ENCODE assay signal across 7 mouse cellular contexts in the genomic region with DNA sequence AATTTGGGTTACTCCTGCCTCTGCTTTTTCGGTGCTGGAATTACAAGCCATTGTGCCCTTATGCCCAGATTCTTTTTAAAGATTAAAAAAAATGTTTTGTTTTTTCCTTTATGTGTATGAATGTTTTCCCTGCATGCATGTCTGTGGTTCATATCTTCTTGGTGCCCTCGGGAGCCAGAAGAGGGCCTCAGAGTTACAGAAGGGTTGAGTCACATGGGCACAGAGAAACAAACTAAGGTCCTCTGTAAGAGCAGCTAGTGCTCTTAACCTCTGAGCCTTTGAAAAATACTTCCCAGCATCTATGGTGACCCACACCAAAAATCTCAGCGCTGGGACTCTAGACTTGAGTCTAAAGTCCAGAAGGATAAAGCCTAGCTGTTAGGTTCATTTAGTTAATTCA. TPM values are rescaled to one million over a fixed set of nuclear protein-coding genes. Genes with fewer than 3 reads are reported as not detected.
A peak's percentile ranks its signal among the peaks of the same experiment; 100 is the strongest.
DNase-seq lines count a peak whose midpoint lies in the region; ATAC-seq and TF ChIP-seq lines count a peak whose summit lies in the region.

No protein-coding gene starts in this region.

- H3ac ChIP-seq in C2C12 (ENCODE audit: control insufficient read depth, insufficient read length, low read depth), result no peak overlapping the region

- H3K9ac ChIP-seq in CH12.LX (ENCODE audit: insufficient read depth, low read depth), result peak overlapping the region; percentile 69
- H3K9ac ChIP-seq in kidney, embryonic 15.5 days, result peak overlapping the region; percentile 70

- H3K4me2 ChIP-seq in CH12.LX (ENCODE audit: insufficient read depth, low read depth, poor library complexity, severe bottlenecking), result peak overlapping the region; percentile 10
- peak overlapping the region; percentile 68 for H3K4me2 ChIP-seq in kidney, embryonic 15.5 days

- H3K27ac ChIP-seq in CH12.LX (ENCODE audit: insufficient read depth, low read depth), result no peak overlapping the region
- H3K27ac ChIP-seq in heart, embryonic 10.5 days, result peak overlapping the region; percentile 92
- peak overlapping the region; percentile 92 for H3K27ac ChIP-seq in kidney, embryonic 15.5 days

- peaks cover 19% of the 10 kb centered on the region for H3K36me3 ChIP-seq in C2C12 (ENCODE audit: control insufficient read depth, insufficient read depth)
- peaks cover 14 to 18% of the 10 kb centered on the region in 2 experiments for H3K36me3 ChIP-seq in CH12.LX (replicated peaks in 1 of 2; ENCODE audit: control insufficient read depth in 1 of 2, insufficient read depth in 1 of 2, low read length in 1 of 2)
- peaks cover 30% of the 10 kb centered on the region for H3K36me3 ChIP-seq in heart, embryonic 10.5 days
- peaks cover 29% of the 10 kb centered on the region for H3K36me3 ChIP-seq in kidney, embryonic 15.5 days

- H3K27me3 ChIP-seq in C2C12 (ENCODE audit: control insufficient read depth, insufficient read depth, insufficient read length), result no peaks in the 10 kb centered on the region
- H3K27me3 ChIP-seq in CH12.LX (replicated peaks), result no peaks in the 10 kb centered on the region
- H3K27me3 ChIP-seq in heart, embryonic 10.5 days (ENCODE audit: insufficient read depth, poor library complexity, severe bottlenecking), result no peaks in the 10 kb centered on the region
- no peaks in the 10 kb centered on the region for H3K27me3 ChIP-seq in kidney, embryonic 15.5 days

- 9% methylated on average over 3 of the region's 3 CpGs for WGBS in heart, embryonic 10.5 days
- 11% methylated on average over 3 of the region's 3 CpGs for WGBS in kidney, embryonic 15.5 days

- H3K4me3 ChIP-seq in C2C12 (ENCODE audit: insufficient read depth, poor library complexity, severe bottlenecking), result peak overlapping the region; percentile 49
- peak overlapping the region; percentile 63 to 70 (median 70) for H3K4me3 ChIP-seq in CH12.LX (replicated peaks in 1 of 3; ENCODE audit: low read depth in 2 of 3, low read length in 2 of 3, poor library complexity in 1 of 3)
- H3K4me3 ChIP-seq in heart, embryonic 10.5 days, result peak overlapping the region; percentile 80
- H3K4me3 ChIP-seq in kidney, embryonic 15.5 days (replicated peaks), result peak overlapping the region; percentile 73

- no peak for TF ChIP-seq CTCF in C2C12 (IDR thresholded peaks at IDR 0.05; ENCODE audit: control insufficient read depth, insufficient read depth, insufficient read length)
- peak in 1 of 2 experiments; percentile 71; a peak in 2 of 4 replicates for TF ChIP-seq CTCF in CH12.LX (conservative IDR thresholded peaks at IDR 0.05 in 1 of 2, IDR thresholded peaks at IDR 0.05 in 1 of 2; ENCODE audit: low read depth in 2 of 2, low read length in 2 of 2)

- peaks cover 4 to 24% of the 10 kb centered on the region in 2 experiments; a peak in 3 of 4 replicates for H3K4me1 ChIP-seq in CH12.LX (ENCODE audit: control insufficient read depth in 1 of 2, insufficient read depth in 2 of 2)
- H3K4me1 ChIP-seq in heart, embryonic 10.5 days, result peaks cover 5% of the 10 kb centered on the region; the same call in 1 of the 2 replicates
- H3K4me1 ChIP-seq in kidney, embryonic 15.5 days, result peaks cover 15% of the 10 kb centered on the region

- peak; percentile 48 for TF ChIP-seq RAD21 in CH12.LX (IDR thresholded peaks at IDR 0.05; ENCODE audit: low read depth, low read length)

- no peak for TF ChIP-seq POLR2A in CH12.LX (IDR thresholded peaks at IDR 0.05; ENCODE audit: low read depth, low read length)

- H3K79me3 ChIP-seq in C2C12 (ENCODE audit: low read depth), result peaks cover 4% of the 10 kb centered on the region

- dilution Hi-C loops in CH12.LX (cut with MboI; ENCODE audit: extremely low pct_ligation_motif_present, extremely low pct_unique_long_range_greater_than_20kb, low sequenced_read_pairs), result no loop called here

- DNase-seq in CH12.LX (ENCODE audit: extremely low read depth), result peak; percentile 74
- DNase-seq in cerebellum, postnatal 14 days, result peak; percentile 50 to 51
- no peak for DNase-seq in heart, embryonic 10.5 days (ENCODE audit: low spot score)
- DNase-seq in lung, postnatal 14 days, result peak; percentile 40
- DNase-seq in skeletal muscle tissue, adult 2 months (ENCODE audit: low read depth, low spot score), result peak; percentile 20

- peaks cover 5% of the 10 kb centered on the region for H3K9me3 ChIP-seq in CH12.LX (replicated peaks; ENCODE audit: low read length)
- no peaks in the 10 kb centered on the region for H3K9me3 ChIP-seq in heart, embryonic 10.5 days
- H3K9me3 ChIP-seq in kidney, embryonic 15.5 days (replicated peaks), result peaks cover 4% of the 10 kb centered on the region; the same call in 1 of the 2 replicates

- TF ChIP-seq EP300 in CH12.LX (IDR thresholded peaks at IDR 0.05; ENCODE audit: low read length), result no peak

- no peak; the same call in 1 of the 2 replicates for ATAC-seq in kidney, embryonic 15.5 days (replicated peaks; ENCODE audit: low FRiP score)

- in situ Hi-C loops in CH12.LX (cut with MboI; ENCODE audit: low pct_ligation_motif_present, low pct_unique_long_range_greater_than_20kb, low sequenced_read_pairs), result no loop called here

- peaks cover 20% of the 10 kb centered on the region for H3K79me2 ChIP-seq in C2C12 (ENCODE audit: control insufficient read depth, insufficient read depth)
- H3K79me2 ChIP-seq in CH12.LX (replicated peaks; ENCODE audit: control insufficient read depth, extremely low read depth, insufficient read depth, poor library complexity, severe bottlenecking), result peaks cover 6% of the 10 kb centered on the region

TF ChIP-seq in C2C12, 6 proteins besides CTCF, POLR2A, EP300 and RAD21:
- no peak for TF ChIP-seq FOSL1 (IDR thresholded peaks at IDR 0.05; ENCODE audit: insufficient read depth, low read length, poor library complexity, severe bottlenecking)
- TF ChIP-seq MYOD1 (IDR thresholded peaks at IDR 0.05; ENCODE audit: control insufficient read depth, insufficient read length, low read depth), result no peak
- no peak for TF ChIP-seq MYOG (IDR thresholded peaks at IDR 0.05; ENCODE audit: control insufficient read depth, extremely low read depth, insufficient read length)
- TF ChIP-seq MAX (IDR thresholded peaks at IDR 0.05), result no peak
- TF ChIP-seq CEBPB (IDR thresholded peaks at IDR 0.05; ENCODE audit: low read depth), result no peak
- peak; percentile 88 for TF ChIP-seq USF1 (IDR thresholded peaks at IDR 0.05; ENCODE audit: low read depth)

TF ChIP-seq in CH12.LX, 34 proteins besides CTCF, POLR2A, EP300 and RAD21:
- no peak for TF ChIP-seq CHD1 (IDR thresholded peaks at IDR 0.05; ENCODE audit: low read depth, low read length)
- TF ChIP-seq SMC3 (IDR thresholded peaks at IDR 0.05; ENCODE audit: low read depth, low read length), result peak; percentile 53
- peak; percentile 79 for TF ChIP-seq USF1 (IDR thresholded peaks at IDR 0.05; ENCODE audit: low read depth, low read length)
- no peak for TF ChIP-seq CHD2 (IDR thresholded peaks at IDR 0.05; ENCODE audit: low read length)
- 0 out of 2 replicates have a peak, but pooled peaks have one; percentile 31 for TF ChIP-seq IRF4 (IDR thresholded peaks at IDR 0.05; ENCODE audit: low read depth, low read length)
- TF ChIP-seq MYC (IDR thresholded peaks at IDR 0.05; ENCODE audit: low read depth, low read length), result peak; percentile 82
- peak; percentile 67 for TF ChIP-seq USF2 (conservative IDR thresholded peaks at IDR 0.05; ENCODE audit: low read depth, low read length)
- TF ChIP-seq NRF1 (IDR thresholded peaks at IDR 0.05; ENCODE audit: low read depth, low read length), result no peak
- no peak for TF ChIP-seq RCOR1 (conservative IDR thresholded peaks at IDR 0.05; ENCODE audit: low read depth, low read length)
- TF ChIP-seq ZC3H11A (IDR thresholded peaks at IDR 0.05; ENCODE audit: low read depth, low read length), result no peak
- TF ChIP-seq TBP (conservative IDR thresholded peaks at IDR 0.05; ENCODE audit: low read depth, low read length), result no peak
- no peak for TF ChIP-seq GABPA (IDR thresholded peaks at IDR 0.05; ENCODE audit: insufficient replicate concordance, low read depth, low read length)
- peak; percentile 90 for TF ChIP-seq MXI1 (IDR thresholded peaks at IDR 0.05; ENCODE audit: low read depth, low read length)
- TF ChIP-seq SIN3A (IDR thresholded peaks at IDR 0.05; ENCODE audit: low read length), result peak; percentile 70; the same call in 1 of the 2 replicates
- no peak for TF ChIP-seq MAZ (IDR thresholded peaks at IDR 0.05; ENCODE audit: low read depth, low read length)
- TF ChIP-seq MEF2A (IDR thresholded peaks at IDR 0.05; ENCODE audit: borderline replicate concordance, low read depth, low read length), result no peak
- no peak for TF ChIP-seq NELFE (IDR thresholded peaks at IDR 0.05; ENCODE audit: low read depth, low read length)
- TF ChIP-seq UBTF (IDR thresholded peaks at IDR 0.05; ENCODE audit: low read depth, low read length), result 0 out of 2 replicates have a peak, but pooled peaks have one; percentile 51
- no peak for TF ChIP-seq POLR2AphosphoS2 (IDR thresholded peaks at IDR 0.05; ENCODE audit: low read depth, low read length)
- TF ChIP-seq MAX (IDR thresholded peaks at IDR 0.05; ENCODE audit: low read length), result peak; percentile 91

RNA-seq across cellular contexts. Expression of a gene that starts 0.6 kb away (rescaled TPM):
- polyA plus RNA-seq in C2C12 (2012; fragmentation: generic; extraction: Trizol) (14.1 TPM), CH12.LX (2012; ENCODE audit: insufficient read length, low read depth) (24.0 and 25.3 TPM in 2 replicates)
- total RNA-seq in CH12.LX (2012; rRNA removed) (13.4 and 13.9 TPM in 2 replicates), CH12.LX (2014; rRNA removed) (17.4 and 23.0 TPM in 2 replicates)
- polyA plus RNA-seq in heart, embryonic 10.5 days (2016; fragmentation: Nextera tagmentation; extraction: Ambion mirVana), result 14.8 and 25.8 TPM in 2 replicates
- 31.4 and 32.7 TPM in 2 replicates for polyA plus RNA-seq in kidney, embryonic 15.5 days (2015; fragmentation: Nextera tagmentation; extraction: Ambion mirVana)

RNA-seq across cellular contexts. Expression of a gene that starts 26.1 kb away (rescaled TPM):
- polyA plus RNA-seq in C2C12 (2012; fragmentation: generic; extraction: Trizol) (1.1 TPM), CH12.LX (2012; ENCODE audit: insufficient read length, low read depth) (1.3 and 2.2 TPM in 2 replicates)
- total RNA-seq in CH12.LX (2012; rRNA removed) (0.71 and 0.89 TPM in 2 replicates), CH12.LX (2014; rRNA removed) (0.46 and 0.72 TPM in 2 replicates)
- polyA plus RNA-seq in heart, embryonic 10.5 days (2016; fragmentation: Nextera tagmentation; extraction: Ambion mirVana), result 13.7 and 15.7 TPM in 2 replicates
- 9.2 and 11.1 TPM in 2 replicates for polyA plus RNA-seq in kidney, embryonic 15.5 days (2015; fragmentation: Nextera tagmentation; extraction: Ambion mirVana)
